Mouse (Mus musculus) bone marrow, adult 2 months (tissue): ENCODE measurements around the gene Fgl2. TPM values are rescaled to one million over a fixed set of nuclear protein-coding genes. Genes with fewer than 3 reads are reported as not detected.
"Not testable (repeated sequence)": the region's sequence is repeated elsewhere in the genome, so short reads cannot be mapped to it uniquely, and the experiment has no call there.

ENCODE experiments used
- H3K27ac ChIP-seq: fragments of 200-500 bp; 2 replicates; pipeline ENCODE4 v1.5.1; 2012; ENCODE audit warnings: low read depth, mild to moderate bottlenecking, control low read depth, inconsistent platforms, low read length; ENCODE audit not compliant: control insufficient read depth, poor library complexity, insufficient read depth
- H3K4me1 ChIP-seq: fragments of 200-500 bp; 2 replicates; pipeline ENCODE4 v1.6.1; 2011; ENCODE audit warnings: low read length; ENCODE audit not compliant: control insufficient read depth, insufficient read depth
- H3K4me3 ChIP-seq: fragments of 200-500 bp; replicated peaks from 2 replicates; pipeline ENCODE3; 2011; ENCODE audit warnings: mild to moderate bottlenecking, low read depth, low read length, control low read depth; ENCODE audit not compliant: control insufficient read depth
- CTCF ChIP-seq: fragments of 200-500 bp; IDR thresholded peaks from 2 replicates; pipeline ENCODE4 v1.5.1; 2011; ENCODE audit warnings: low read length, control low read depth; ENCODE audit not compliant: control insufficient read depth, insufficient read depth
- POLR2A ChIP-seq: fragments of 200-500 bp; IDR thresholded peaks from 2 replicates; pipeline ENCODE4 v1.6.1; 2011; ENCODE audit warnings: low read depth, mild to moderate bottlenecking, control low read depth, low read length, borderline replicate concordance; ENCODE audit not compliant: control insufficient read depth
- WGBS: fragments of 180-500 bp; shearing (Covaris S2); methylation state at CpG from one replicate; pipeline ENCODE4 v1.1.7; 2018; 5-methylcytosine and 5-hydroxymethylcytosine counted together
- polyA plus RNA-seq: library from polyadenylated mRNA; stranded (reverse); fragments of >200 nt; gene quantifications from 2 replicates; pipeline ENCODE4 v1.2.4, GENCODE M21; 2011; ENCODE audit warnings: low replicate concordance; ENCODE audit not compliant: missing spikeins, insufficient read depth, insufficient read length

Fgl2 gene
- 1.7 and 5.3 TPM in 2 replicates for polyA plus RNA-seq

DNA sequence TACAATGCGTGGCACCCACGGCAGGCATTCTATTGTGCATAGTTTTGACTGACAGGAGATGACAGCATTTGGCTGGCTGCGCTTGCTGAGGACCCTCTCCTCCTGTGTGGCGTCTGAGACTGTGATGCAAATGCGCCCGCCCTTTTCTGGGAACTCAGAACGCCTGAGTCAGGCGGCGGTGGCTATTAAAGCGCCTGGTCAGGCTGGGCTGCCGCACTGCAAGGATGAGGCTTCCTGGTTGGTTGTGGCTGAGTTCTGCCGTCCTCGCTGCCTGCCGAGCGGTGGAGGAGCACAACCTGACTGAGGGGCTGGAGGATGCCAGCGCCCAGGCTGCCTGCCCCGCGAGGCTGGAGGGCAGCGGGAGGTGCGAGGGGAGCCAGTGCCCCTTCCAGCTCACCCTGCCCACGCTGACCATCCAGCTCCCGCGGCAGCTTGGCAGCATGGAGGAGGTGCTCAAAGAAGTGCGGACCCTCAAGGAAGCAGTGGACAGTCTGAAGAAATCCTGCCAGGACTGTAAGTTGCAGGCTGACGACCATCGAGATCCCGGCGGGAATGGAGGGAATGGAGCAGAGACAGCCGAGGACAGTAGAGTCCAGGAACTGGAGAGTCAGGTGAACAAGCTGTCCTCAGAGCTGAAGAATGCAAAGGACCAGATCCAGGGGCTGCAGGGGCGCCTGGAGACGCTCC, at the start of gene Fgl2:
Gene Fgl2, plus strand, starts transcription at position 150 of the 687 bp plus-strand sequence.
- peak; percentile 78; the same call in 1 of the 2 replicates for TF ChIP-seq POLR2A
- TF ChIP-seq CTCF = no peak
- 5% methylated on average over 31 of the region's 31 CpGs for WGBS
- Histone ChIP-seq H3K4me1 (peaks cover 1% of the 10 kb centered on the region; the same call in 1 of the 2 replicates), H3K4me3 (peak within 1 kb of the TSS; percentile 86), H3K27ac (peak within 1 kb of the TSS; percentile 60)

DNA sequence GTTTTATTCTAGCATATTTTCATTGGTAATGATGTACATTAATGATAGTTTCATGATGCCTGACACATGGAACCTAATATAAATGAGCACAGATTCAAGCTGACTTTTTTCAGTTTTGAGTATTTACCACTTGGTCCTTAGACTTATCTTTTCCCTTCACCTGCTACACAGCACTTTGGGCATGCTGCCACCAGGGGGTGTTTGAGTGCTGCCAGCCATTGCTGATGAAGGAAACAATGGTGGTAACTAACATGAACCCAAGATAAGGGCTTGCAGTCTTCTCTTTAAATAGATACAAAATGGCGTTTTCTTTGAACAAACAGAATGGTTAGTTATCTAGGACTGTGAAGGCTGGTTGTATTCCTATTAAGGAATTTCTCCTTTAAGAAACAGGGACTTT, 45.9 kb upstream of the Fgl2 start:
- WGBS = 5% methylated on average over 1 of the region's 1 CpGs
- Histone ChIP-seq H3K4me3 (no peak overlapping the region), H3K27ac (no peak overlapping the region), H3K4me1 (no peaks in the 10 kb centered on the region)
- TF ChIP-seq POLR2A = no peak
- peak; percentile 94 for TF ChIP-seq CTCF

DNA sequence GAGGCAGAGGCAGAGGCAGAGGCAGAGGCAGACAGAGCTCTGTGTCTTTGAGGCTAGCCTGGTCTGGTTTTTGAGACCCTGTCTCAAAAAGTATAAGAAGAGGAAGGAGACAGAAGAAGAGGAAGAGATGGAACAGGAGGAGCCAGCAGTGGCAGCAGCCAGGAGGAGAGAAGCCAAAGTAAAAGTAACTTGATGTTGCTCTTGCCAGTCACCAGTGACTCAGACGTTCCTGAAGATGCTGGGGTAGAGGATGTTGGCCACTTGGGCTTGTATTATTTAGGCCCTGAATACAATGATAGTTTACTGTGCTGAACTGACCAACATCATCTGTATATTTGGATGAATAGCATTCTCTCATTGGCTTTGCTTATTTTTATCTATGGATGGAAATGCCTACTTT, 43.9 kb upstream of the Fgl2 start:
- H3K4me3 ChIP-seq = no peak overlapping the region
- TF ChIP-seq CTCF (no peak), POLR2A (no peak)
- H3K27ac ChIP-seq = no peak overlapping the region
- H3K4me1 ChIP-seq = no peaks in the 10 kb centered on the region; the same call in 1 of the 2 replicates
- 39% methylated on average over 1 of the region's 1 CpGs for WGBS

DNA sequence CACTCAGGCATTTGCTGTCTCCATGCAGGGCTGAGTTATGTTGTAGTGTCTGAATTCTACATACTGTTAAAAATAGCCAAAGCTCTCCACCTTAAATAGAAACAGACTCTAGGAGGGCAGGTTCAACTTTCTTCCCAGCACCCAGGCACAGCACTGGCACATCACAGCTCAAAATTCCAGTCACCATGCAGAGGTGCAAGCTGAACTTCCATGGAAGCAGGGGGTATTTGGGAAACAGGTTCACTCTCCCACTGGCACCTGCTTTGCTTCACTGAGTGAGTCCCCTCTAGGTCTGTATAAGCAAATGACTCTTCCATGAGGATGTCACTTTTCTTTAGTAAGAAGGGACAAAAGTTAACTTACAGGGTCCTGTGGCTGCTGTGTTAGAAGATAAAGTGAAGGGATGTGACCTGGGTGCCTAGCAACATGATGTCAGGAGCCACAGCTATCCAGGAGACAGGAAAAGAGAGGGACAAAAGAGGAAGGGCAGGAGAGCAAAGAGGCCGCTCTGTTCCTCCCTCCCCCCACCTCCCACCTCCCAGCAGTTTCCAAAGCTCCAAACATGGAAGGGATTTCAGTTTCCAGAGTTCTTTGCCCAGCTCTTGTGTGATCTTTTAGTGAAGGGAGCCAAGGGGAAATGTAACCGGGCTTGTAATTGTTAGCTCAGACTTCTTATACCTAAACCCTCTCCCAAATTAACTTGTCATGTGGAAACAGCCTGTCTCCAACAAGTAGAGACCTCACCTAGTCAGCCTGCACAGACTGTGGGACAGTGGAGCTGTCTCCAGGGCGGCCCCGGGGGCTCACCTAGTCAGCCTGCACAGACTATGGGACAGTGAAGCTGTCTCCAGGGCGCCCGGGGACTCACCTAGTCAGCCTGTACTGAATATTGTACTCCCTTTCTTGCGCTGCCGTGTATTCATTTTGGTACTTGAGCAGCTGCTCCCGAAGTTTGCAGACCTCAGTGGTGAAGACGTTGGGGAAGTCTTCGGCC, 42.5 kb upstream of the Fgl2 start:
- no peaks in the 10 kb centered on the region; the same call in 1 of the 2 replicates for H3K4me1 ChIP-seq
- no peak overlapping the region for H3K27ac ChIP-seq
- H3K4me3 ChIP-seq = no peak overlapping the region
- no peak for TF ChIP-seq CTCF
- no peak for TF ChIP-seq POLR2A
- 61% methylated on average over 11 of the region's 11 CpGs for WGBS

DNA sequence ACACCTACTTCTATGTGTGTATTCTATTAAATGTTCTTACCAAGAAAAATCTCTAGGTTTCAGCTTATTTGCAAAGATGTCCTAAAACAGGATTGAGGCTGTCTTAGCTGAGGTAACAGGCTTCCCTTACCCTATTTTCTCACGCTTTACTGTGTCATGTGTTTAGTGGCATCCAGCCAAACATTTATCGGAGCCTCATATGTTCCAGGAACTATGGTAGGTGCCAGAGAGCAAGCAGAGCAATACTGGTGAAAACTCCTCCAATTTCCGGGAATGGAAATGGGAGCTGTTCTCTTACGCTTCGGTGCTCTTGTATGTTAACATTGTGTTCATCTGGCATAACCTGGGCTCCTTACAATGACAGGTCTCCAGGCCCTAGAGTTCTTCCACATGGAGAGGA, 40.8 kb upstream of the Fgl2 start:
- no peaks in the 10 kb centered on the region; the same call in 1 of the 2 replicates for H3K4me1 ChIP-seq
- TF ChIP-seq CTCF (no peak), POLR2A (no peak)
- peak overlapping the region; percentile 45; the same call in 1 of the 2 replicates for H3K27ac ChIP-seq
- WGBS = 42% methylated on average over 5 of the region's 5 CpGs
- no peak overlapping the region for H3K4me3 ChIP-seq

GRCm38 (mm10) chr5:21332119-21332518, 40.3 kb upstream of the Fgl2 start:
- 2% methylated on average over 1 of the region's 1 CpGs for WGBS

GRCm38 (mm10) chr5:21342265-21342664, 30.2 kb upstream of the Fgl2 start:
- not testable (repeated sequence) for H3K4me3 ChIP-seq, H3K27ac ChIP-seq, H3K4me1 ChIP-seq

More at GRCm38 (mm10) chr5:21332119-21332518, 40.3 kb upstream of the Fgl2 start:
- no peak overlapping the region for H3K4me3 ChIP-seq
- 0 out of 2 replicates have a peak, but pooled peaks have one; percentile 9 for TF ChIP-seq POLR2A
- no peak for TF ChIP-seq CTCF
- H3K27ac ChIP-seq = peak overlapping the region; percentile 45; the same call in 1 of the 2 replicates
- no peaks in the 10 kb centered on the region; the same call in 1 of the 2 replicates for H3K4me1 ChIP-seq

- TF ChIP-seq POLR2A = no peak
- no peak for TF ChIP-seq CTCF
- Histone ChIP-seq H3K4me1 (no peaks in the 10 kb centered on the region; the same call in 1 of the 2 replicates), H3K4me3 (no peak overlapping the region), H3K27ac (no peak overlapping the region)
- WGBS = 73% methylated on average over 7 of the region's 7 CpGs
These were observed 24.1 kb upstream of the Fgl2 start for GRCm38 (mm10) chr5:21348366-21348765.
